Mouse (Mus musculus) T-helper 17 cell (primary cell): ENCODE results near the gene Il6ra.

Experiments used
- in situ Hi-C, 2 experiments: fragments of 300-600 bp; cut with MboI, MseI; formaldehyde crosslinking; loops; 1 replicate in 1 of 2; 2 replicates in 1 of 2; pipeline ENCODE4 v1.15.1; 2025; ENCODE audit warnings: high pct_unique_total_duplicates in 2 of 2

Gene Il6ra

GRCm38 (mm10) chr3:89909703-89910542, 3.1 kb downstream of the Il6ra start:
- in situ Hi-C loops, result loop anchor here (5.0 kb wide), 1 partner anchor 38 kb away; no protein-coding TSS in a partner anchor

GRCm38 (mm10) chr3:89908836-89909235, 4.2 kb downstream of the Il6ra start:
- in situ Hi-C loops, result loop anchor here (5.0 kb wide), 1 partner anchor 37 kb away; no protein-coding TSS in a partner anchor

- in situ Hi-C loops, result loop anchor here (5.0 kb wide), 1 partner anchor 36 kb away; no protein-coding TSS in a partner anchor
These were observed 5.2 kb downstream of the Il6ra start for GRCm38 (mm10) chr3:89907846-89908245.

GRCm38 (mm10) chr3:89899511-89899908, 13.5 kb downstream of the Il6ra start:
- in situ Hi-C loops, result no loop called here

- in situ Hi-C loops, result no loop called here
These were observed 14.0 kb downstream of the Il6ra start for GRCm38 (mm10) chr3:89898870-89899510.

GRCm38 (mm10) chr3:89898011-89898410, 15.0 kb downstream of the Il6ra start:
- in situ Hi-C loops, result no loop called here

- in situ Hi-C loops, result no loop called here
These were observed 15.7 kb downstream of the Il6ra start for GRCm38 (mm10) chr3:89897204-89897796.

- in situ Hi-C loops, result no loop called here
These were observed 16.4 kb downstream of the Il6ra start for GRCm38 (mm10) chr3:89896571-89896970.

GRCm38 (mm10) chr3:89892517-89893106, 20.4 kb downstream of the Il6ra start:
- in situ Hi-C loops, result no loop called here

GRCm38 (mm10) chr3:89891696-89892095, 21.3 kb downstream of the Il6ra start:
- in situ Hi-C loops, result no loop called here

- in situ Hi-C loops, result no loop called here
These were observed 23.1 kb downstream of the Il6ra start for GRCm38 (mm10) chr3:89889841-89890430.

- in situ Hi-C loops, result no loop called here
These were observed 25.3 kb downstream of the Il6ra start for GRCm38 (mm10) chr3:89887582-89888230.

- in situ Hi-C loops, result no loop called here
These were observed 27.2 kb downstream of the Il6ra start for GRCm38 (mm10) chr3:89885766-89886165.

- in situ Hi-C loops, result no loop called here
These were observed 29.4 kb downstream of the Il6ra start for GRCm38 (mm10) chr3:89883582-89884041.

GRCm38 (mm10) chr3:89882556-89883181, 30.3 kb downstream of the Il6ra start:
- in situ Hi-C loops, result no loop called here

GRCm38 (mm10) chr3:89880036-89880851, 32.8 kb downstream of the Il6ra start:
- in situ Hi-C loops, result no loop called here

- in situ Hi-C loops, result no loop called here
These were observed 33.7 kb downstream of the Il6ra start for GRCm38 (mm10) chr3:89879326-89879725.

- in situ Hi-C loops, result no loop called here
These were observed 34.5 kb downstream of the Il6ra start for GRCm38 (mm10) chr3:89878456-89878855.

GRCm38 (mm10) chr3:89877129-89877528, 35.9 kb downstream of the Il6ra start:
- in situ Hi-C loops, result no loop called here

GRCm38 (mm10) chr3:89876469-89876868, 36.5 kb downstream of the Il6ra start:
- in situ Hi-C loops, result no loop called here
